Mouse (Mus musculus): ENCODE data around the gene Arxes2.

Arxes2 gene

DNA sequence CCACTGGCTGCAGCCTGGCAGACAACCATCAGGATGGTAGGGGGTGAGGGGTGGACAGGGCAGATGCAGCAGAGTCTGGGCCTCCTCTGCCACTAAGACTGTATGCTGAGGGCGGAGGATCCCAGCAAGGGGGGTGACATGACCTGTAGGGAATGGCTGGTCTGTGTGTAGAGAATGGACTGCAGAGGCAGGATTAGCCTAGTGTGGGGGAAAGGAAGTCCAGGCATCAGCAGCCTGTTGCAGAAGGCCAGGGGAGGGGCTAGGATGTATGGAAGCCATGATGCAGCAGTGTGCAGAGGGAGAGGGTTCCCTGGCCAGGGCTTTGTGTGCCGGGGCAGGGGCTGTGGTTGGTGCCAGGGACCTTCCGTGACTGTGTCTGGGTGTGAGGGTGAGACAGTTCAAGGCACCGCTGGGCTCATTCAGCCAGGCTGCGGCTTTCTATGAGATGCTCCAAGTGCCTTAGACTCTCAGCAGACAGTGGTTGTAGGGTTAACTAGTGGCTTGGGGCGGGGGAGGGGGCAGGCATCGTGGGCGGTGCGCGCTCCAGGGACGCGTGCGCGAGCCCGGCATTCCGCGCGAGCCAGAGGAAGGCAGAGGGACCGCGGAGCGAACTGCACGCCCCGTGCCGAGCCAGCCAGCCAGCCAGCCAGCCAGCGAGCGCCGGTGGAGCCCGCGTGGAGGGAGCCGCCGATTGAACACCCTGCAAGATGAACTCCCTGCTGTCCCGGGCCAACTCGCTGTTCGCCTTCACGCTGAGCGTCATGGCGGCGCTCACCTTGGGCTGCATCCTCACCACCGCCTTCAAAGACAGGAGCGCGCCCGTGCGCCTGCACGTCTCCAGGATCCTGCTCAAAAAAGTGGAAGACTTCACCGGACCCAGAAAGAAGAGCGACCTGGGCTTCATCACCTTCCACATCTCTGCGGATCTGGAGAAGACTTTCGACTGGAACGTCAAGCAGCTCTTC lies 39.5 kb downstream of the Arxes2 start, which contains the start of gene Arxes1:
Gene Arxes1 (plus strand): TSS at position 569 of the 965 bp plus-strand sequence.
- DNase-seq (ENCODE audit: low spot score in 2 of 2): peak in 1 of 2 experiments; percentile 40

DNA sequence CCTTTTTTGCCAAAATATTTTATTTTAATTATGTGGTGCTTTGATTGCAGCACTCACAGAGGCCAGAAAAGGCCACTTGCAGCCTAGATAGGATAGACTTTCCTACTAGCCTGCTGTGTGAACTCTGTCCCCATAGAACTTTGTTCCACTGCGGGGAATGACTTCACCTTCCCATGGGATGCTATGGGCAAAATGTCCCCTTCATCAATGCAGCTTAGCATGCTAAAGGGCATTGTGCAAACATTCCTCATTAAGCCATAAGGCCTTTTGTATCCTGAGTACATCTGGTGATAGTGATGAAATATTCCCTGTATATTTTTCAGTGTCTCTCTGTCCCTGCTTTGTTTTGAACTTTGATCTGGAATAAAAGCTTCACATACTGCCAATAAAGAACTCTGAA lies 50.1 kb downstream of the Arxes2 start:
- DNase-seq (ENCODE audit: low spot score in 2 of 2): no peak

Data from frontal cortex, postnatal 10 days (tissue).